Mouse (Mus musculus) heart, embryonic 10.5 days (tissue): ENCODE measurements around the gene Vmn1r55. TPM values are rescaled to one million over a fixed set of nuclear protein-coding genes. Genes with fewer than 3 reads are reported as not detected.
"Not testable (repeated sequence)": the region's sequence is repeated elsewhere in the genome, so short reads cannot be mapped to it uniquely, and the experiment has no call there.

Experiments used
- DNase-seq: peaks from one replicate; pipeline ENCODE4 v3.0.0-alpha.2; 2017; ENCODE audit warnings: low spot score
- H3K27ac ChIP-seq: fragments of 300-500 bp; sonication (generic); 2 replicates; pipeline ENCODE4 v1.5.1; 2016; ENCODE audit warnings: mild to moderate bottlenecking
- H3K27me3 ChIP-seq: fragments of 300-500 bp; sonication (generic); 2 replicates; pipeline ENCODE4 v1.6.1; 2016; ENCODE audit warnings: mild to moderate bottlenecking; ENCODE audit not compliant: poor library complexity, insufficient read depth, severe bottlenecking
- H3K36me3 ChIP-seq: fragments of 300-500 bp; sonication (generic); 2 replicates; pipeline ENCODE4 v1.6.1; 2016; ENCODE audit warnings: mild to moderate bottlenecking, moderate library complexity
- H3K4me1 ChIP-seq: fragments of 300-500 bp; sonication (generic); 2 replicates; pipeline ENCODE4 v1.6.1; 2016; ENCODE audit warnings: mild to moderate bottlenecking
- H3K4me3 ChIP-seq: fragments of 300-500 bp; sonication (generic); 2 replicates; pipeline ENCODE4 v1.5.1; 2016; ENCODE audit warnings: mild to moderate bottlenecking, moderate library complexity
- H3K9me3 ChIP-seq: fragments of 300-500 bp; sonication (generic); 2 replicates; pipeline ENCODE4 v1.6.1; 2016; ENCODE audit warnings: mild to moderate bottlenecking, moderate library complexity
- WGBS: fragments of 180-500 bp; shearing (Covaris S2); methylation state at CpG from one replicate; pipeline ENCODE4 v1.1.7; 2016; 5-methylcytosine and 5-hydroxymethylcytosine counted together
- polyA plus RNA-seq: library from polyadenylated mRNA; unstranded; fragments of >200 nt; fragmentation: Nextera tagmentation; extraction: Ambion mirVana; gene quantifications from 2 replicates; pipeline ENCODE4 v1.2.1, GENCODE M21; 2016

The Vmn1r55 gene
- not detected in 2 replicates for polyA plus RNA-seq

GRCm38 (mm10) chr7:5149570-5149969 is at the start of gene Vmn1r55:
Vmn1r55 (minus strand) TSS chr7:5149670.
- not testable (repeated sequence) for DNase-seq, H3K9me3 ChIP-seq, H3K27ac ChIP-seq, H3K36me3 ChIP-seq, H3K27me3 ChIP-seq, H3K4me1 ChIP-seq, H3K4me3 ChIP-seq

GRCm38 (mm10) chr7:5196647-5197046 is 47.2 kb upstream of the Vmn1r55 start, which contains the start of gene Vmn1r56:
Vmn1r56 (minus strand) TSS chr7:5196747.
- H3K36me3 ChIP-seq, H3K27me3 ChIP-seq, H3K9me3 ChIP-seq, DNase-seq, H3K4me3 ChIP-seq, H3K4me1 ChIP-seq, H3K27ac ChIP-seq: not testable (repeated sequence)

- Histone ChIP-seq H3K27me3 (no peaks in the 10 kb centered on the region), H3K36me3 (no peaks in the 10 kb centered on the region), H3K9me3 (no peaks in the 10 kb centered on the region), H3K4me1 (peaks cover 3% of the 10 kb centered on the region; the same call in 1 of the 2 replicates), H3K27ac (peak within 1 kb of the TSS; percentile 75), H3K4me3 (peak within 1 kb of the TSS; percentile 54)
- 18% methylated on average over 42 of the region's 42 CpGs for WGBS
- DNase-seq = peak; percentile 85
Measured at GRCm38 (mm10) chr7:5125549-5126406, 23.7 kb downstream of the Vmn1r55 start, which contains the start of gene Rasl2-9. Rasl2-9 (minus strand) TSS chr7:5125950.

GRCm38 (mm10) chr7:5125078-5125477 is 24.4 kb downstream of the Vmn1r55 start:
- Histone ChIP-seq H3K27ac (no peak overlapping the region), H3K27me3 (no peaks in the 10 kb centered on the region), H3K9me3 (no peaks in the 10 kb centered on the region), H3K4me1 (peaks cover 3% of the 10 kb centered on the region; the same call in 1 of the 2 replicates), H3K36me3 (no peaks in the 10 kb centered on the region), H3K4me3 (no peak overlapping the region)
- DNase-seq = no peak
- 78% methylated on average over 8 of the region's 8 CpGs for WGBS

GRCm38 (mm10) chr7:5116850-5117249 is 32.6 kb downstream of the Vmn1r55 start, which contains the start of gene Rfpl4:
Rfpl4 (minus strand) TSS chr7:5116950.
- Histone ChIP-seq H3K36me3 (no peaks in the 10 kb centered on the region), H3K9me3 (no peaks in the 10 kb centered on the region), H3K27ac (no peak within 1 kb of the TSS), H3K4me1 (no peaks in the 10 kb centered on the region), H3K4me3 (no peak within 1 kb of the TSS), H3K27me3 (no peaks in the 10 kb centered on the region)
- no peak for DNase-seq
- 87% methylated on average over 3 of the region's 3 CpGs for WGBS

- Histone ChIP-seq H3K9me3 (no peaks in the 10 kb centered on the region), H3K27me3 (no peaks in the 10 kb centered on the region), H3K4me3 (no peak overlapping the region), H3K36me3 (no peaks in the 10 kb centered on the region), H3K27ac (no peak overlapping the region), H3K4me1 (no peaks in the 10 kb centered on the region)
- whole genome bisulfite sequencing = 44% methylated on average over 3 of the region's 3 CpGs
- no peak for DNase-seq
Measured at GRCm38 (mm10) chr7:5112701-5113100, 36.8 kb downstream of the Vmn1r55 start.

- no peak overlapping the region for H3K27ac ChIP-seq
- 82% methylated on average over 8 of the region's 8 CpGs for WGBS
- no peaks in the 10 kb centered on the region for H3K4me1 ChIP-seq
- no peak for DNase-seq
- H3K36me3 ChIP-seq = no peaks in the 10 kb centered on the region
- H3K9me3 ChIP-seq = no peaks in the 10 kb centered on the region
- H3K4me3 ChIP-seq = no peak overlapping the region
- no peaks in the 10 kb centered on the region for H3K27me3 ChIP-seq
Measured at GRCm38 (mm10) chr7:5109301-5109700, 40.2 kb downstream of the Vmn1r55 start.

GRCm38 (mm10) chr7:5108272-5108671 is 41.2 kb downstream of the Vmn1r55 start:
- no peak overlapping the region for H3K4me3 ChIP-seq
- no peaks in the 10 kb centered on the region for H3K27me3 ChIP-seq
- no peaks in the 10 kb centered on the region for H3K4me1 ChIP-seq
- 61% methylated on average over 4 of the region's 4 CpGs for WGBS
- no peaks in the 10 kb centered on the region for H3K36me3 ChIP-seq
- no peak overlapping the region for H3K27ac ChIP-seq
- no peaks in the 10 kb centered on the region for H3K9me3 ChIP-seq
- no peak for DNase-seq

GRCm38 (mm10) chr7:5102564-5102963 is 46.9 kb downstream of the Vmn1r55 start:
- no peak overlapping the region for H3K27ac ChIP-seq
- DNase-seq = no peak
- H3K36me3 ChIP-seq = peaks cover 17% of the 10 kb centered on the region
- H3K9me3 ChIP-seq = no peaks in the 10 kb centered on the region
- H3K4me3 ChIP-seq = no peak overlapping the region
- H3K27me3 ChIP-seq = no peaks in the 10 kb centered on the region
- 79% methylated on average over 2 of the region's 2 CpGs for WGBS
- no peaks in the 10 kb centered on the region for H3K4me1 ChIP-seq

- no peak overlapping the region for H3K4me3 ChIP-seq
- no peaks in the 10 kb centered on the region for H3K4me1 ChIP-seq
- H3K9me3 ChIP-seq = no peaks in the 10 kb centered on the region
- peaks cover 31% of the 10 kb centered on the region for H3K36me3 ChIP-seq
- H3K27ac ChIP-seq = no peak overlapping the region
- no peak for DNase-seq
- no peaks in the 10 kb centered on the region for H3K27me3 ChIP-seq
- WGBS = 84% methylated on average over 10 of the region's 10 CpGs
Measured at GRCm38 (mm10) chr7:5101066-5101663, 48.3 kb downstream of the Vmn1r55 start.

- WGBS = 89% methylated on average over 3 of the region's 3 CpGs
- Histone ChIP-seq H3K27me3 (no peaks in the 10 kb centered on the region), H3K4me1 (no peaks in the 10 kb centered on the region), H3K4me3 (no peak overlapping the region), H3K36me3 (peaks cover 45% of the 10 kb centered on the region), H3K9me3 (no peaks in the 10 kb centered on the region), H3K27ac (no peak overlapping the region)
- DNase-seq = no peak
Measured at GRCm38 (mm10) chr7:5099796-5100195, 49.7 kb downstream of the Vmn1r55 start.

GRCm38 (mm10) chr7:5098769-5099168 is 50.7 kb downstream of the Vmn1r55 start:
- H3K4me3 ChIP-seq = no peak overlapping the region
- no peak overlapping the region for H3K27ac ChIP-seq
- no peak for DNase-seq
- peaks cover 55% of the 10 kb centered on the region for H3K36me3 ChIP-seq
- 84% methylated on average over 5 of the region's 5 CpGs for WGBS
- H3K27me3 ChIP-seq = no peaks in the 10 kb centered on the region
- no peaks in the 10 kb centered on the region for H3K9me3 ChIP-seq
- no peaks in the 10 kb centered on the region for H3K4me1 ChIP-seq

GRCm38 (mm10) chr7:5092831-5093510 is 56.5 kb downstream of the Vmn1r55 start:
- Histone ChIP-seq H3K27ac (no peak overlapping the region), H3K27me3 (no peaks in the 10 kb centered on the region), H3K9me3 (no peaks in the 10 kb centered on the region), H3K4me1 (no peaks in the 10 kb centered on the region), H3K36me3 (peaks cover 92% of the 10 kb centered on the region), H3K4me3 (no peak overlapping the region)
- no peak for DNase-seq
- 79% methylated on average over 21 of the region's 21 CpGs for WGBS
